Mouse (Mus musculus): ENCODE measurements around the gene Wdr63. TPM values are rescaled to one million over a fixed set of nuclear protein-coding genes. Genes with fewer than 3 reads are reported as not detected.

Wdr63 gene
- not detected in 2 replicates for polyA plus RNA-seq (2012)

DNA sequence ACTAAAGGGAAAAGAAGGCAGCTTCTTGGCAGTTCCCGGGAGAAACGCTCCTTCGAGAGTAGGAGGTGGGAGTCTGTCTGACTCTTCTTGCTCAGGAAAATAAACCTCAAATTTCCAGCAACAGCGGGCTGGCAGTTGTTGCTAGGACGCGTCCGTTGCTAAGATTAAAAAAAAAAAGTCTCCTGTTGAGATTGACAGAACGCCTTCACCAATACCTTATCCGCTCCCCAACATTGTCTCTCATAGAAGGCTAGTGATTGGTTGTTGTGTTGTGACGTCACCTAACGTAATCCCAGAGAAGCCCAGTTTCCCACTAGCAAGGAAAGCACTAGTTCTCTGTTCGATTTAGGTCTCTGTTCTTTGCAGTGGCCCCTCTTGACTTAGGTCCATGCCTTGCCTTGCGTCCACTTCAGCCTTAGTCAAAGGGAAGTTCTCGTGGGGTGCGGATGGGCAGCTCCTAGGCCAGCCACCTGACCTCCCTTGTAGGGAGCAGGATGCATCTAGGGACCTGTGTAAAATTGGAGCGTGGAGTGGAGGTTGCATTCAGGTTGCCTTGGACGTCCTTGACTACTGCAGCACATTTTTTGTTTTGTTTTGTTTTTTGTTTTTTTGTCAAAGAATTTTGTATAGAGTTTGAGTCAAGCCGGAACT, at the start of gene Wdr63:
Gene Wdr63 (minus strand): TSS at position 210 of the 651 bp plus-strand sequence.
- TF ChIP-seq GATA1 (IDR thresholded peaks at IDR 0.05; ENCODE audit: low read length): no peak

- TF ChIP-seq GATA1 (IDR thresholded peaks at IDR 0.05; ENCODE audit: low read length): no peak
These were observed 48.9 kb upstream of the Wdr63 start for GRCm38 (mm10) chr3:146156811-146157210.

- TF ChIP-seq GATA1 (IDR thresholded peaks at IDR 0.05; ENCODE audit: low read length): no peak
These were observed 48.0 kb upstream of the Wdr63 start for GRCm38 (mm10) chr3:146155628-146156576.

GRCm38 (mm10) chr3:146153862-146154611, 46.1 kb upstream of the Wdr63 start:
- TF ChIP-seq GATA1 (IDR thresholded peaks at IDR 0.05; ENCODE audit: low read length): no peak

GRCm38 (mm10) chr3:146152913-146153312, 45.0 kb upstream of the Wdr63 start:
- TF ChIP-seq GATA1 (IDR thresholded peaks at IDR 0.05; ENCODE audit: low read length): no peak

- no peak for TF ChIP-seq GATA1 (IDR thresholded peaks at IDR 0.05; ENCODE audit: low read length)
These were observed 44.4 kb upstream of the Wdr63 start for GRCm38 (mm10) chr3:146152348-146152747.

DNA sequence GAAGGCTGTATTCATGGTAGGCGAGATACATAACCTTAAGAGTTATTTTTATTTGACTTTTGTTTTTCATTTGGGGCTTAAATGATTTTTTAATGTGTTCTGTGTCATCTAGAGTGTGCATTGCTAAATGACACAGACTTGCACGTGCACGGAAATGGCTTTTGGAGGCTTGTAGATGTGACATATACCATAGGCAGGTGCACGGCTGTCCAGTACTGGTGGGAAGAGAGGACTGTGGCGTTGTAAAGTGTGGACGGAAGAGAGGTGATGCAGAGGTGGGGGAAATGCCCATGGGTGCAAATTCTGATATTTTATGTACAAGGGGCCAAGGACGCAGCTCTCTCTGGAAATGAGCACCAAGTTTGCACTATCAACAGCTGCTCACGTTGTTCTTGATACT, 43.8 kb upstream of the Wdr63 start:
- TF ChIP-seq GATA1 (IDR thresholded peaks at IDR 0.05; ENCODE audit: low read length): no peak

DNA sequence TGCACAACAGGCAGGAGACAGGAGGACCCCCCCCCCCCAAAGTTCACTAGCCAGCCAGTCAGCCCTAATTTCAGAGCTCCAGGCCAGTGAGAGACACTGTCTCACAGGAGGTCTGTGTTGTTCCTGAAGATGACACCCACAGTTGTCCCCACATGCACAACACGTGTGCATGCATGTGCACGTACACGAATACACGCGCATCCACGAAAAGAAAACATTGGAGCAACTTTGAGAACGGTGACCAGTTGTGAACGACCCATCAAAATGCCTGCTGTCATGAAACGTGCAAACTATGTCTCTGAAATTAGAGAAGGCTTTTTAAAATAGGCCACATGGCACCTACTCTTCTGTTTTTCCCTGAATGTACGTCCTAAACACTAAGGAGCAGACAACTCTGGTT, 43.4 kb upstream of the Wdr63 start:
- no peak for TF ChIP-seq GATA1 (IDR thresholded peaks at IDR 0.05; ENCODE audit: low read length)

DNA sequence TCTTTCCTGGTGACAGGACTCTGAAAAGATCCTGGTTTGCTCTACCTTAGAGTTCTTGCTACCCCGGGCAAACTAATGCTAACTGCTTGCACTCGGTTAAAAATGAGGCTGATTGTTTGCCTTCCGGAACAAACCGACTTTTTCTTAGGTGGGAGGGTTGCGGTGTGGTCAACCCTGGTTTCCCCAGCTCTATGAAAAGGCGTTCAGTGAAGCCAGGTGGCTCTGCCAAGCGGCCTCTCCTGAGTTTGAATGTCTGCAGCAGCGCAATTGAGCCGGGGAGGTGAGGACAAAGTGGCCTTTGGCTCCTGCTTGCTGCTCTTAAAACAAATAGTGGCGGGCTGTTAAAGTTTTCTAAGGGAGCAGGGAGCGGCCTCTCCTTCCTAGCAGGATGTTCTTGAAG, 42.6 kb upstream of the Wdr63 start:
- no peak for TF ChIP-seq GATA1 (IDR thresholded peaks at IDR 0.05; ENCODE audit: low read length)

- no peak for TF ChIP-seq GATA1 (IDR thresholded peaks at IDR 0.05; ENCODE audit: low read length)
These were observed 42.1 kb upstream of the Wdr63 start for GRCm38 (mm10) chr3:146150058-146150400.

GRCm38 (mm10) chr3:146149156-146150057, 41.5 kb upstream of the Wdr63 start, which contains the start of gene Mcoln2:
TSS of gene Mcoln2 (plus strand) at chr3:146149833.
- no peak for TF ChIP-seq GATA1 (IDR thresholded peaks at IDR 0.05; ENCODE audit: low read length)

GRCm38 (mm10) chr3:146146131-146146530, 38.2 kb upstream of the Wdr63 start:
- TF ChIP-seq GATA1 (IDR thresholded peaks at IDR 0.05; ENCODE audit: low read length): no peak

DNA sequence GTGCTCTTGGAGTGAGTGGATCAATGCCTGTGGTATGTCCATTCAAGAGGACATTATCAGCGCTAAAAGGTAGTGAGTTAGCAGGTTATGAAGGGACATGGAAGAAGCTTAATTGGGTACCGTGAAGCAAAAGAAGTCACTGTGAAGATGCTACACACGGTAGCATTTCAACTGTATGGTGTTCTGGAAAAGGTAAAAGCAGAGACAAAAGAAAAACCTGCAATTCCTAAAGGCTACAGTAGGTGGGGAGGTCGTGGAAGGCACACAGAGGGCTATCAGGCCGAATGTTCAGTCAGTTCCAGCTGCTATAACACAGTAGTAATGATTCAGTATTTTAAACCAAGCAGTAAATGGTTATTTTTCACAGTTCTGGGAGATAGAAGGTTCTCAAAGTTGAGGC, 37.6 kb upstream of the Wdr63 start:
- no peak for TF ChIP-seq GATA1 (IDR thresholded peaks at IDR 0.05; ENCODE audit: low read length)

GRCm38 (mm10) chr3:146142523-146142922, 34.6 kb upstream of the Wdr63 start:
- TF ChIP-seq GATA1 (IDR thresholded peaks at IDR 0.05; ENCODE audit: low read length): no peak

GRCm38 (mm10) chr3:146140276-146140675, 32.3 kb upstream of the Wdr63 start:
- TF ChIP-seq GATA1 (IDR thresholded peaks at IDR 0.05; ENCODE audit: low read length): no peak
